Mouse (Mus musculus) spleen, embryonic (tissue): ENCODE results near the gene 5730409E04Rik.

ENCODE experiments used
- CTCF ChIA-PET: fragments of 350-600 bp; sonication (Branson Sonifier 250); formaldehyde crosslinking; loops from one replicate; lab custom pipeline; 2022; lab: Charles Lee

5730409E04Rik gene

DNA sequence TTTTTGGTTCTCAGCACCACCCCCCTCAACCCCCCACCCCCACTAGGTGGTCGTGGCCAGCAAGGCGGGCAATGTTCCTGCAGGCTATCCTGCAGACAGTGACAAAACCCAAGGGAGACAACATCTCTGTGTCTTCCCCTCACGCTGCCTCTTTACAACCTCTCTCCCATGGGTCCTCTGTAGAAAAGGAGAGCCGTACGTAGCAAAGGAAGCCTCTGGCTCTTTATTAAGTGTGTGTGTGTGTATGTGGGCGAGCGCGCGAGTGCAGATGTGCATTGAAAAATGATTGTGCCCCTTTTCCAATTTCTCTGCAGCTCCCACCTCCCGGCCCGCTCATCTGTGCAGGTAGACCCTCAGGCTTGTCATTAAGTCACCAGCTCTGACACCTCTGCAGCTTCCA is 26.7 kb downstream of the 5730409E04Rik start:
- CTCF ChIA-PET, result interaction anchor here (0.6 kb wide), 1 partner anchor 302 kb away, joined by 3 read pairs; no protein-coding TSS in a partner anchor

DNA sequence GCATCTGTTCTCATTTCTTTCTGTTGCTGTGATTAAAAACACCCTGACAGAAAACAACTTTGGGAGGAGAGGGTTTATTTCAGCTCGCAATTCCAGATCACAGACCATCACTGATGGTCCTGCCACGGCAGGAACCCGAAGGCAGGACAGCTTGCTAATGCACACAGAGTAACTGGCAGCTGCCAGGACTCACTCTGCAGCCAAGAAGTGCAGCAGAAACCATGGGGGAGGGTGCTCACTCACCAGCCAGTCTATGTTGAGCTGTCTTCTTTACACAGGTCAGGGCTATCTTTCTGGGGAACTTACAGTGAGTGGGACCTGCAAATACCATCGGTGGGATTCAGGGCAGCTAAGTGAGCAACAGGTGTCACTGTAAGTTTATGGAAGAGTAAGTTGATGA is 27.8 kb downstream of the 5730409E04Rik start:
- CTCF ChIA-PET, result no interaction called here

DNA sequence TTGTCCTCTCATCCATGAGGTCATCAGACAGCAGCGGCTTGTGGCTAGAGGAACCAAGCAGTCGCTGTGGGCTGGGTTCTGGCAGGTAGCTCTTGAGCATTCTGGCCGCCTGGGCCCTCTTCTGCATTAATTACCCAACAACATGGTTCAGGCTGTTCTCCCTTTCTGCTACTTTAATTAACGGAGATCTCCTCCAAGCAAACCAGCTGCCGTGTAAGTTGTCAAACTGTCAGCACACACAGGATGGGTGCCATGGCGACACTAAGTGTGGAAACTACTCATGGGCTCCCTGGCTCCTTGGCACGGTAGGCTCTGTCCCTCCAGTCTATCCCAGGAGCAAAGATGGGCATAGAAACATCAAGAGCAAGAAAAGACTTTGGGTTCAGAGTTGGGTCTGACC is 29.7 kb downstream of the 5730409E04Rik start:
- CTCF ChIA-PET, result interaction anchor here (0.5 kb wide), 1 partner anchor 33 kb away, joined by 3 read pairs; no protein-coding TSS in a partner anchor

DNA sequence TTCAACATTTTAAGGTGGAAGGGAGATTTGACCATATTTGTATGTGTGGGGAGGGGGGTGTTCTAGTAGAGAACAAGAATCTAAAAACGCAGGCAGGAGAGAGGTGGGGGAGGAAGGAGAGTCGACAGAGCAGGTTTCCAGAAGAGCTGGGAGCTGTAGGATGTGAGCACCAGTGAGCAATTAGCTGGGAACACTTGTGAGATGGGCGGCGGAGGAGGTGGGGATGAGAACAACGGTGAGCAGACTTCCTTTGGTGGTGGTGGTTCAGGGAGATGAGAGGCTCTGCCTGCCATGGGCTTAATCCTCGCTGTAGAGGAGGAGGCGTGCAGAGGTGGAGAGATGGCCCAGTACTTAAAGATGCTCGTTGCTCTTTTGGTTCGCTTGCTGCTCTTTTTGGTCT is 32.3 kb downstream of the 5730409E04Rik start:
- CTCF ChIA-PET, result no interaction called here

DNA sequence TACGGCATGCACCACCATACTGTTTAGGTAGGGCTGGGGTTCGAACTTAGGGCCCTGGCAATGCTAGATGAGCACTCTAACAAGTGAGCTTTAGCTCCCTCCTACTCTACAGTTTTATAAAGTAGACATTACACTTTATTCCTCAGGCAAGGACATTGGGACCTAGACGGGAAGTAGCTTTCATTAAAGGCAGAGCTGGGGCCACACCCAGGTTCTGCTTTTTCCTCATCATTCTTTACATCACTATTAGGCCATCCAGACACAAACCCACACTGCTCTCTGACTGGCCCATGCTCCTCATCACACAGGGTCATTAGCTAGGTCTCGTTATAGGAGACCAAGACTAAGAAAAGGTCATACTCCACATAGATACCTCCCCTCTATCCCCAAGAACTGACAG is 34.2 kb downstream of the 5730409E04Rik start:
- CTCF ChIA-PET, result no interaction called here

DNA sequence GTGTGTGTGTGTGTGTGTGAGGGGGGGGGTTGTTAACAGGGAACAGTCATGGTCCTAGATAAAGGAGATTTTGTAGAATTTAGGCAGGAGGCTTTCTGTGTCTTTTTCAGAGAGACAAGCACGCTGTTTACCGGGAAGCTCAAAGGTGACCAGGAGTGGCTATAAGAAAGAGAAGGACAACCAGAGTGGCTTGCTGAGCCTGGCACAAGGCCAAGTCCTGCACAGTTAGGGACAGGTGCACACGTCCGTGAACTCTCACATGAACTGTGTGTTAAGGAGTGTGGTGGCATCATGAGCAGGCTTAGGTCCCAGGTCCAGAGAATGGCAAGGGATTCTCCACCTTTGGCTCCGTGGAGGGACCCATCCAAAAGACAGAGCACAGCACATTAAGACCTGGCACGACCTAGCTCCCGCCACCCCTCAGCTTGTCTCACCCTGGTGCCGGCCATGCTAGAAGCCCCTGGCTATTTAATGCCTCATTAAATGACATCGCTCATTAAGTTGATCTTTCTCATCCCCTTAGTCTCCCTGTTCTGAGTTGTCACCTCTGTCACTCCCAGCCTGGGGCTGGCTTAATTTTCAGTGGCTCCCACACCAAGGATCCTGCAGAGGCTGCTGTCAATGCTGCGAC is 34.8 kb downstream of the 5730409E04Rik start:
- CTCF ChIA-PET, result no interaction called here

DNA sequence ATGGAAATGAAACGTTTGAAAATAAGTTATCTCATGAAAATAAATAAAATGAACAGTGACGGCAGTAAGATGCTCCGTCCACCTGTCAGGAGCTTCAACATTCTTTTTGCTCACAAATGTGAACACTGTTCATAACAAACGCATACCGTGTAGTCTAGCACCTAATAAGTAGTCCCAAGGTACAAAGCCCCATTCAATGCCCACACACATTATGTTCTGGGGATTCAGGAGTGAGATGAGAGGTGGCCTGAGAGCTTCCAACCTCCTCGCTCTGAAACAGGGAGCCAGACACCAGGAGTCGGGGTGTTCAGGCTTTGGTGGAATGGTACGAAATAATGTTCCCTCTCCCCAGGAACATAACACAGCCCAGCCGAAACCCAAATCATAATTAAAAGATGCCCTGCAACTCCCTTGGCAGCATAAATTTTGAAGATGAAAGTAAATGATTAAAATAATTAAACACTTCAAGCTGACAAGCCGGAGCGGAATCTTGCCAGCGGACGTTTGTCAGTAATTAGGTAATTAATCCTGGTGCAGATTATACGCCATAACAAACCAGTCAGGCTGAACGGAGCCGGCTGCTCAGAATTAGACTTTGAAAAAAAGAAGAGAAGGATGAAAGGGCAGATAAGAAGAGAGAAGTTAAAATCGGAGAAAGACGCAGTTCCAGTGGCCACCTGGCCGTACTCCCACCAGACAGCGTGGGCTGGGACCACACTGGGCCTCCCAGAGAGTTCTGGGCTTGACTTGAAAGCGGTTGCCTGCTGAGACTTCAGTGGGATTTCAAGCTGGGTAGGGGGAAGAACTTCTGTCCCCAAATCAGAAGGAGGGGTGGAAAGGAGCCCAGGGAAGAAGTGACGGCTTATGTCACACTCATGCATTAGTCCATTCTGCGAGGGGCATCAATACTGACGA is 38.6 kb downstream of the 5730409E04Rik start:
- CTCF ChIA-PET, result no interaction called here

DNA sequence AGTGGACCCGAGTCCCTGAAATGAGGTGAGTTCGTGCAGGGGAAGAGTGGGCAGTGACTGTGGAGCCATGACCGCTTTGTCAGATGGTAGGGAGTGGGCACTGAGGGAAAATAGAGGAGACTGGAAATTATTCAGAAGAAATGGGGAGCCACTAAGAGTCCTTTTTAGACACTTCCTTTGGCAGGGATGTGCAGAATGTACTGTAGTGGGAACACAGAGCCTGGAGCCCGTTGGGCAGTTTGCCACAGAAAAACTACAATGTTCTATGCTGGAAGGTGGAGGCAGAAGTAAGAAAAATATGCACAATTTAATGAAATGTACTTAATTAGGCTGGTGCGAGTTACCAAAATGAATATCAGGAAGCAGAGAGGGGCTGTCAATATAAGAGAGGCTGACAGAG is 43.5 kb downstream of the 5730409E04Rik start:
- CTCF ChIA-PET, result no interaction called here

DNA sequence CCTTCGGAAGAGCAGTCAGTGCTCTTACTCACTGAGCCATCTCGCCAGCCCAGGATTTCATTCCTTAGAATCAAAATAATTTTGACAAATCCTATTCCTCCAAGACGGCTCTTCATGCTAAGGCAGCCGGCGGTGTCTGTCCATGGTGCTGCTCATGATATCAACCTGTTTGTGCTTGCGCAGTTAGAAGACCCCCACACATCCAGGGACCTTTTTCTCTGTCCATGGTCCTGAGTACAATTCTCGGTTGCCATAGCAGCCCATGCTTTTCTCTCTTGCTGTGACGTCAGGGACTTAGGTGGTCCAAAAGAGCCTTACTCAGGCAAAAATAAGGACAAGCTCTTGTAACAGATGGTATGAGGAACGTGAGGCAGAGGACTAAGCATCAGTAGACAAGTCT is 45.7 kb downstream of the 5730409E04Rik start:
- CTCF ChIA-PET, result no interaction called here

DNA sequence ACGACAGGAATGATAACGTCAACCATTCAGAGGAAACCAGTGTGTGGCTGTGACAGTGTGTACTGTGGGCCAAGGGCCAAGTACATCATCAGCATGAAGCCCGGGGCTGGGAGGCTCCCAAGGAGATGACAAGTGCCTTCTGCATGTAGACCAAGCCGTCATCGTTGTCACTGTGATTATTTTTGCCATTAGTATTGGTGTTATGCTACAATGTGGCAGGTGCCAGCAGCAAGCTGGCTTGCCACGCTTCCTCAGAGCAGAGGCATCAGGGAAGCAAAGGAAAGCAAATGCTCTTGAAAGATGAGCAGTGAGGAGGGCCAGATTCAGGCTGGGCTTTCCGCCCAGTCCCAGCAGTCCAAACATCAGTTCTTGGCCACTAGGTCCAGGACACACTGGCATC is 51.6 kb downstream of the 5730409E04Rik start:
- CTCF ChIA-PET, result no interaction called here
